Mouse (Mus musculus) spleen, adult 18-20 months (tissue): ENCODE measurements around the gene Olfr1441.

Source experiments
- DNase-seq, 2 experiments: peaks; one replicate each; pipeline ENCODE4 v3.0.0; 2022; ENCODE audit warnings: mixed read lengths in 2 of 2

Olfr1441 gene

DNA sequence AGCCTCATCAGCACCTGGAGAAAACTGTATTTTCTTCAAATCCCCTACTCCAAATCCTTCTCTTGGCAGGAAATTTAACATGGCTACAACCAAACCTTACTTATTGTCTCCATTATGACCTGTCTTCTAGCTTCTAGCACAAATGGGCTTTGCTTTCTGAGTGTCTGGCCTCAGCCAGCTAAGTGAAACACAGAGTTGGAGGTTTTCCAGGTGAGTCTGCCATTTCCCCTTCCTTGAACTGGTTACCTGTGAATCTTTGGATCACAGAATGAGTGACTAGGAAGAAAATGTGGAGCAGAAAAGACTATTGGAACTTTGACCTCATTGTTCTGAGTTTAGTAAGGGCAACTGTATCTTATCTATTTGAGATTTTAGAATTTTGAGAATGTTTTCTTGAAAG, at the start of gene Olfr1441:
TSS of gene Olfr1441 (plus strand) at position 73 of the 400 bp plus-strand sequence.
- no peak for DNase-seq

DNA sequence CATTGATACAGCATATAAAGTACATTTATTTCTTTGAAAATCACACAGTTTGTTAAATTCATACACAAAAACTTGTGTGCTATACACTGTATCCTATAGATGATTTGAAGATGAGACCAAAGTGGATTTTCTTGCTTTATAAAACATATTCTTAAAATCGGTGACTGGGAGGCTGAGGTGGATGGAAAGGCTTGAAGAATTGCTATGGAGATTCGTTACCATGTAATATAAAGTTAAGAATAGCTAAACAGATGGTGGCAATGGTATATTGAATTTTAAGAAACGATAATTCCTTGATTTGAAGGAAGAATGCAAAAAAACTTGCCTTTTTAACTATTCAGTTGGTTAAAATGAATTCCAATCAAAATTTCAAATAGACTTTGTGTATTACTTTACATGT, 44.2 kb upstream of the Olfr1441 start:
- DNase-seq = no peak

DNA sequence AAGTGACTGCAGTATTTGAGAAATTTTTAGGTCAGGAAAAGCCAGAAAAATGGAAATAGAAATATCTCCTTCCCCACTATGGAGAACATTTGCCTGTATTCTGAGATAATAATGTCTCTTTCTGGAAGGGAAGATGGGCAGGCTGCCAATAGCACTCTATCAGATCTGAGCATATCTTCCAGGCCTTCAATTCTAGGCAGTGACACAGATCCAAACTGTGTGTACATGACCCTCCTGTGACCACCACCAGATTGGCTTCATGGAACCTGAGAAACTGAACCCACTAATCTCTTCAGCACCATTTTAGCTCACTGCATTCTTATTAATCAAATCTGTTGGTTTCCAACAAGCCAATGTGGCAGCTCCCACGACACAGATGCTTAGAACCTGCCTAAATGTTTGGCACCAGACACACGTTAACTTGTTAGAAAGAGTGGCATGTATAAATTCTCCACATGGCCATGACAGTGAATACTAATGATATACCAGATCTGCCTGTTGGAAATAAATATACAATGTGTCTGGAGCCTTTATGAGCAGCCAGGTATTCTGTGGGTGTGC, 42.7 kb upstream of the Olfr1441 start:
- DNase-seq = no peak

DNA sequence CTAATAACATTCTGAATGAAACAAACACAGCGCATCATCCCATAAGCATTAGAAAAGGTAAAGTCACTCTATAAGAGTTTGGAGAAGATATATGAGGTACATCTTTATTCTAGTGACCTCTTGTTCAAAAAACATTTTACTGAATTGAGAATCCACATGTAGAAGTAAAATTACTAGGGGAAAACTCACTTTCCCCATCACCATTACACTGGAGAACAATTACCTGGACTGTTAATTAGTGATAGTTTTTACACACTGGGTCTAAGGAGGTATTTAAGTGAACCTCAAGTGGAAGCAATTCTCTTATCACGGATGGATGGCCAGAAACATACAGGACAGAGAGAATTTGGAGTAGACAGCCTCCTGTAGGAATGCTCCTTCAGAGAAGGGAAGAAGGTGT, 30.3 kb upstream of the Olfr1441 start, which contains the start of gene Olfr1440:
TSS of gene Olfr1440 (plus strand) at position 301 of the 400 bp plus-strand sequence.
- DNase-seq = no peak

DNA sequence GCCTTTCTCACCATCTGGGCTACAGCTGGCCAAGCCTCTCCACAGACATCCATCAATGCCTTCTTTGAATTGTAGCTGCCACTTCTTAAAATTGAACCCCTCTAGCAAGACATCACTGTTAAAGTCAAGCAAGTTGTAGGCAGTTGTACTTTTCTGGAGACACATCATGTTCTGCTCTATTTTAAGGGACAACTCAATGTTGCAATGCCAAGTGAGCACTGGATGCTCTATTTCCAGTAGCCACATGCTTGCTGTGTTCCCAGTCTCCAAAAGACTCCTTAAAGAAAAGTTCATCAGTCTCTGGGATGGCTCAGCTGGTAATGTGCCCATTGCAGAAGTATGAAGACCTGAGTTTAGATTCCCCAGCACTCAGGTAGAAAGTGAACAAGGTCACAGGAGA, 3.5 kb upstream of the Olfr1441 start:
- no peak for DNase-seq

DNA sequence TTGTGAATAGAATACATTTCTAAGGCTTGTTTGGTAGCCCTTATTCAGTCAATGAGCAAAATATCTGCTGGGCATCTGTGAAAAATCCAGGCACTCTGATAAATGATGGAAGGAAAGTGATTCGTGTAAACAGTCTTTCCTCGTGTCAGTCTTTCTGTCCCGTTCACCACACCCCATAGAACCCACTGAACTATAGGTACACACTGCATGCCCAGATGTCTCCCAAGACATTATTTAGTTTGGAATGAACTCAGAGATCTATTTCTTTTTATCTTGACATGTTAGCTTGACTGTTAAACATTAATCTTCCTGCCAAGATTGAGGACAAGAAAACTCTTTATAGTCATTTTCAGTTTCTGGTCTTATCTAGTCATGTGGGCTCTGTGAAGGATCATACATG, 1.1 kb downstream of the Olfr1441 start:
- DNase-seq = no peak

DNA sequence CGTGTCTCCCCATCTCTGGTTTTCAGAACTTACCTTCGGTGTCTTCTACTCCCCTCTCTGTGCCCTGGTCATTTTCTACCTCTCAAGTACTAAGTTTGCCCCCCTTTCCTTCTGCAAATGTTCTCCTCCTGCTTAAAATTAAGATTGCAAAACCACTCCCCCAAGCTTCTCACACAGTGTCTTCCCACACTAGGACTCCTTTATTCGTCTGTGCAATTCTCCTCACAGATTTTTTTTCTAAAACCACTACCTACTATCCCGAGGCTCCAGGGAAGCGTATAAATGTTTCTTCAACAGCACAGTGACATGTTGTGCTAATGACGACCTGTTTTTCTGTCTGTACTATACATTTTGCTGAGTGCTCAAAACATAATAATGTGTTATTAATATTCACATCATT, 3.3 kb downstream of the Olfr1441 start:
- DNase-seq = no peak

DNA sequence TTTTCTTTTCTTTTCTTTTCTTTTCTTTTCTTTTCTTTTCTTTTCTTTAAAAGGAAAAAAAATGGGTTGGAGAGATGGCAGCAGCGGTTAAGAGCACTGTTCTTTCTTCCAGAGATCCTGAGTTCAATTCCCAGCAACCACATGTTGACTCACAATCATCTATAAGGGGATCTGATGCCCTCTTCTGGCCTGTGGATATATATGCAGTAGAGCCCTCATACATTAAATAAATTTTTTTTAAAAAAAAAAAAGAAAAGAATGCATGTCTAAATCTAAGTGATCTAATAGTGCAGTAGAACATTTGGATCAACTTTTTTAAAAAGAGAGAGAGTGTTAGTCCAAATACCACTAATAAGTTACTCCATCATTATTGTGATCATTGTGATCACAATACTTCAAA, 4.4 kb downstream of the Olfr1441 start:
- no peak for DNase-seq

DNA sequence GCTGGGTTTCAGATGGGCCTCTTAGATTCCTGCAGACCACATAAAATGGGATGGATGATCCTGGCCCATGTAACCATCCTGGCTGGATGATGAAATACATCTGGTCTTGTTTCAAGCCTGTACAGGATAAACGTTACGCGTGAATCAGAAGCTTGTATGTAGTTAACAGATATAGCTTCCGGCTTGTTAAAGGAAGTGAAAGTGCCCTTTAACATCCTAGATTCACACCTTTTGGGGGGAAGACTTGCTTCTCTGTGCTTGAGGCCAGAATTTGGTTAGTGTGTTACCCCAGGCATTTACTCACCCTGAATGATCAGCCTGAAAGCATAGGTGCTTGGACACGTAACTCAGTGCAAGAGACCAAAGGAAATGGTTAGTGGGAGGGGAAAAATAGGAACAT, 9.9 kb downstream of the Olfr1441 start:
- DNase-seq = no peak

DNA sequence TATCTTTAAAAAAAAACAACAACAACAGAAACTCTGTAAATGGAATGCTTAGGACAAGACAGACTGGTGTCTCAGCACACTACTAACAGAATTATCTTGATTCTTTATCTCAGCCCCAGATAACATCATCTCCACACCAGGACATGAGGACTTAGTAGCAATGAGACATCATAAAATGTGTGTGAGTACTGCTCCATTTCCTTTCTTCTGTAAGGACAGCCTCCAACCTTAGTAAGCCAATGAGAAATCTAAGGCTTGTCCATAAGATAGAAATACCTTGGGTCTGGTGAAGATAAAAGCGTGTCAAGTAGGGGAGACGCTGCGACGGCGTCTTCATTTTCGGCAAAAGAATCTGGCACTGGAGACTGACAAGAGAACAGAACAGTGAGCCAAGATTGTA, 10.4 kb downstream of the Olfr1441 start, which contains the start of gene Pfpl:
TSS of gene Pfpl (plus strand) at position 301 of the 400 bp plus-strand sequence.
- no peak for DNase-seq

DNA sequence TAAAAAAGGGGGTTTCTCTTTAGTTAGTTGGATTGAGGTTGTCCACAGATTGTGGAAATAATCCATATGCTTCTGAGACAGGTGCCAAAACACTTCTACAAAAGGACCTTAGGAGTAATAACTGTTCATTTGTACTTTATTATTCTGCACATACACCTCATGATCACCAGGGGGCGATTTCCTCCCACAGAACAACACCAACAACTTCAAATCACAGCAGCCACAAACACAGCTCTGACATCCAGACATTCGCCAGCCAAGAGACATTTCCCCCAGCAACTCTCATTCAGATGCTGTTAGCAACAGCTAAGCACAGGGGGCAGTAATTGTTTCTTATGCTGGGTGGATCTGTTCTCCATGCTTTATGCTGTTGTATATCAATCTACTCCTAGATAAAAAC, 15.8 kb downstream of the Olfr1441 start:
- DNase-seq = peak in 1 of 2 experiments; percentile 34

DNA sequence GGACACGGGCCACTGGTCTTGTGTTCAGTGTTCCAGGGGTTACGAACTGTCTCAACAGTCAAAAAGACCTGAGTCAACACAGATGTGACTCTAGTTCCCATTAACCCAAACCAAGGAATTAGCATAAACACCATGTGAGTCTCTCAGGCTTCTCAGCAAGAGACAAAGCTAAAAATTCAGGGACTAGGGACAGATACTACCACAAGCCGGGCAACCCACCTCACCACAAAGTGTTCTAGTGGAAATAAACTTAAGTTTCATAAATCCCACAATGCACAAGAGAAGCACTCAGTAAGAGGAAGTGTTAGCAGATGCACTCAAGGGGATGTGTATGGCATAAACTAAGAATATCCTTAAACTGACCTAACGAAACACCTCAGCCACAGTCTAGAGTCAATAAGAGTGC, 17.8 kb downstream of the Olfr1441 start:
- DNase-seq = no peak

DNA sequence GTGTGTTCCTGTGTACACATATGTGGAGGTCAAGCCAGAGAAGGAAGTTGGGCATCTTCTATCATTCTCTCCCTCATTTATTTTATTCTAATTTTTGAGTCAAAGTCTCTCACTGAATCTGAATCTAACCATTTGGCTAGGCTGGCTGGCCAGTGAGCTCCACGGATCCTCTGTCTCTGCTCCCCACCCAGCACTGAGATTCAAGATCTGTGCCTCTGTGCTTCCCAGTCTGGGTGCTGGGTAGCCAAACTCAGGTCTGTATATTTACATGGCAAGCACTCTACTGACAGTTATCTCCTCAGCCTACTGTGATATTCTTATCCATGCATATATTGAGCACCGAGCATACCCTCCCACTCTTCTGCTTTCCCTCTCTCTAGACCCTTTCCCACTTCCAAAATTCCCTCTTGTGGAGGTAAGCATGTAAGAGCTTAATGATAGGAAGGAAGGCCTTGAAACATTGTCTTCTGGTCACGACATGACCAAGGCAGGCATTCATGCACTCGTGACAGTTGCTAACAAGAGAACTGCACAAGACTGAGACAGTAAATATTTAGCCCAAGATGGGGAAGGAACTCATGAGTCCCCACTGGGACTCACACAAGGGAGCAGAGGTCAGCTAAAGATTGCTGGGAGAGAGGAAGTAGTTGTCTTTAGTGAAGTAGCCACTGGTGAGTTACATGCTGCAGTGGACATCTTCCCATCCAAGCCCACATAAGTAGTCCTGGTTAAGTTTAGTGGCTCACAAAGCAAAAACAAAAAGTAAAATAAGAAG, 18.7 kb downstream of the Olfr1441 start:
- DNase-seq = no peak

DNA sequence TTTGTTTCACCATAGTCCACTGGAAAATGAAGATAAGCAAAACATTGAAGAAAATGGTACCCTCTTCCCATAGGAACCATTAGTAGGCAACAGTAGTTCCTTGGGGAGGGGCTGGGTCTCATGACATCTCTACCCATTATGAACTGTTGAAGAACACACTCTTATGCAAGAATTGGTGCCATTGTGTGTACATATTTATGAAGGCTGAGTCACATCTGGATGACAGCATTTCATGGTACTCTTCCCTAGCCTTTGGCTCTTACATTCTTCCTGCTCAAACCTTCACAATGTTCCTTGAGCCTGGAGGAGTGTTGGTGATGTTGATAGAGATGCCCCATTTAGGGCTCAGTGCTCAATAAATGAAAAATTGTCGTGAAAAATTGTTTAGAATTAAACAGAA, 22.3 kb downstream of the Olfr1441 start:
- no peak for DNase-seq

DNA sequence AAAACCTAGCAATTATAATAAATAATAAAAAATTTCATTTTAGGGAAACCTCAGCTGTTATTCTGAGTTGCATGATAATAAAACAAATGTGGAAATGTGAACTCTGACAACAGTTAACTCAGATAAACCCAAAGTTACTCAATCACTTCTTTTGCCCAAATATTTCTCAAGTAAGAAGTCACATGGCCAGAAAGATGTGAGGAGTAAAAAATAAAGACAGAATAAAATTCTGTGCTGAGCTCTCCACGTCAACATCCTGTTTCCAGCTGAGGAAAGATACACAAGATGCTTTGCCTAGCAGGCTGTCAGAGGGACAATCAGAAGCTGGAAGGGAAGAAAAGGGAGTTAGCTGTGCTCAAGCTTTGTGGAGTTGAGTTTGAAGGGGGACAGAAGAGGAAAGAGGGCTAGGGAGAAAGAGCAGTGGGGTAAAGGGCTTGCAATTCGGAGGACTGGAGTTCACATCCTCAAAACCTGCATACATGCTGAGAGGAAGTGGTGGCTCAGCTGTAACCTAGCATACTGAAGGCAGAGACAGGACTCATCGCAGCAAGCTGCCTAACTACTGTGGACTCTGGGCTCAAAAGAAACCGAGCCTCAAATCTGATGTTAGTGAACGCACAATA, 23.0 kb downstream of the Olfr1441 start:
- DNase-seq = peak in 1 of 2 experiments; percentile 28

DNA sequence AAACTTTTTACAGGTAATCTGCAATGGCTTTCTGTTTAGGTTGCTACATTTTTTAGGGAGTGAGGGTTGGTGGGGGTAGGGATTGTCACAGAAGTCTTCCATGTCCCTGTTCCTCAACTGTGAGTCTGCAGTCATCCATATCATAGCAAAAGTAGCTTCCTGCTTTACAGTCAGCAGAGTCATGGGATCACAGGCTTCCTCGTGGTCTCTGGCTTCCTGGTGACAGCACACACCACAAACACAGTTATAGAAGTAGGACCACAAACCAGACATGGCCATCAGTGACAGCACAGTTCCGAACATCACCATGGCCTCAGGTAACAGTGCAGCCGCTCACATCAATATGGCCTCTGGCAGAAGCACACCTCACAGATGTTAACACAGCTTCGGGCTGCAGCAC, 25.3 kb downstream of the Olfr1441 start:
- no peak for DNase-seq

DNA sequence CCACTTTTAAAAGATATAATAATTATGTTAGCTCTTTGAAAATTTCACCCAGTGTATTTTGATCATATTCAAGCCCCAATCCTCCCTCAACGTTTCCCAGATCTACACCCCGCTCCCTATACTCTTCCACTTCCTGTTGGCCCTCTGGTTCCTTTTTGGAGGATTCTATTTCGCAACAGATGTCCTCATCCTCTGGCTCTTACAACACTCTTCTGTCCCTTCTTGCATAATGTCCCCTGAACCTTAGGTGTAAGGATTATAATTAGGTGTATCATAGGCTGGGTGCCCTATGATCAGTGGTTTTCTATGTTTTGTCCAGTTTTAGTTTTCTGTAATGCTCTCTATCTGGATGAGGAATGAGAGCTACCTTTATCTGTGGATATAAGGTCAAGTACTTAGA, 27.8 kb downstream of the Olfr1441 start:
- no peak for DNase-seq

DNA sequence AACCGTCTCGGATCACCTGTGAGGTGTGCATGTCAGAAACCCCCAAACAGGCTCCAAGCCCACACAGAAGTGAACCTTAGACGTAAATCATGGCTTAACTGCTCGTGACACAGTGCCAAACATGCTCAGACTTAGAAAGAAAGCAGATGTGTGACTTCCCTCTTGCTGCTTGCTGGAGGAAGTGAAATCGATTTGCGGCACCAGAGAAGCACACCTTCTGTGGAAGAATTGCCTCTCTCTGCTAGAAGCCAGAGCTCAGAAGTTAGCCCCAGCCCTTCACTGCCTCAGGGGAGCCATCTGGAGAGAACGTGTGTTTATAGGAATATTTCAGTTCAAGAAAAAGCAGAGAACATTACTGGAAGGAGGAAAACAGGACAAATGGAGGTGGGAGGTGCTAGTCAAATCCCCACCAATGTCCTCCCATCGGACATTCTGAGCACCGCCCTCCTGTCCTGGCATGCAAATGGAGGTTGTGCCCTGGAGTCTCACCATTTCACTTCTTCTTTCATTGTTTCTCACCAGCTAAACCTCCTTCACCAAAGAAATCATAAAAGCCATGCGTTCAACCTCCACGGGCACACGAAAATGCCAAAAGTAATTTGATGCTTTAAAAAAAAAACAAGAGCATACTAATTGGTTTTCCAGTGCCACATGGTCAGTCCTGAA, 40.3 kb downstream of the Olfr1441 start:
- peak; percentile 55 to 60 for DNase-seq

DNA sequence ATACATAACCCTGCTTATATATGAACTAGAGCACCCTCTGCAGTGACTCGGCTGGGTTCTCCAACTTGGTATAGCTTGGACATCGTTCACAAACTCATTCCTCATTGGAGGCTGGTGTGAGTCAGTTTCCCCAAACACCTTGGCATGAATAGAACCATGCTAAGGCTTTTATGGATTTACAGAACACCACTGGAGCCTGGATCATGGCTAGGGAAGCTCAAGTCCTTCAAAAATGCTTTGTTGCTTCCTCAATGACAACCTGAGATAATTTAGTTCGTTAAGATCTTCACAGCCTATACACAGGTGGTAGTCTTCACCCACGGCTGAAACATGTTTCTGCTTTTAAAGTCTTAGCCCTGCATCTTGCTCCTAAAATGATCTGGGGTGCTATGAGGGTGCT, 42.3 kb downstream of the Olfr1441 start:
- no peak for DNase-seq

DNA sequence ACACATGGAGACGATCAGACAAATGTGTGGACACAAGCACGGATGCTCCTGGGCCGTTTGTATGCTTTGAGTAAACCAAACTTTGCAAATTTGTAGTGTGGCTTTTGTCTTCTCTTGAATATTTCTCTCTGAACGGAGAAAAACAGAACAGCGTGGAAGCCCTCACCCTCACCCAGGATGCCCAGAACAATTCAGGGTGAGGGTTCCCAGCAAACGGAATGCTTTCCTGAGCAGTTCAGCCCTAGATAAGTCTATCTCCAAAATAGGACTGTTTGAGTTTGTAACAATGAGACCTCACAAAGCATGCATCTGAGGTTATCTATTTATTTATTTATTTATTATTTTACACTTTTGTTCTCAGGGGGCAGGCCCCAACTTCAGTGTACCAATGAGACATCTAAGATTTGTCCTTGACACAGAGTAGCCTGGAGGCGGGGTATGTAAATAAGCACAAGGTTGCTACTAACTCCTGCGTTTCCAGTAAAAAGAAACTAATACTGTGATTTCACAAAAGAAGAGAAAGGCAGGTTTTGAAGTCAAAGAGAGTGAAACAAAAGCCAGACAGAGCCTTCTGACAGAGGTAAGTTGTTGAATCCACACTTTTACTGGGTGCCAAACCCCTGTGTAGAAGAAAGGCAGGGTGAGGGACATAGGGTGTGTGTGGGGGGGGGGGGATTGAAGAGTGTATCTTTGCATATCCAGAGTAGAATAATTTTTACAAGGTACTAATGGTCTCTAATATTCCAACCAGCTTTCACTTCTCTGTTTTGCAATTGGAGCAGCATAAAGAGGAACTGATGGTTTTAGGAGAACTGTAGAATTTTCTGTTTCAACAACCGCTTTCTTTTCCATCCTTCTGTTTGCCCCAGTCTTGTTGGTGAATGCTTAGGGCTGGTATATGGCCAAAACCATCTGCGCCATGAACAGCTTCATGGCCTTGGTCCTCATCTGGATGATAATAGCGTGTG, 43.3 kb downstream of the Olfr1441 start, which contains the start of gene Mpeg1:
TSS of gene Mpeg1 (plus strand) at position 498 of the 968 bp plus-strand sequence.
- peak in 1 of 2 experiments; percentile 5 for DNase-seq

DNA sequence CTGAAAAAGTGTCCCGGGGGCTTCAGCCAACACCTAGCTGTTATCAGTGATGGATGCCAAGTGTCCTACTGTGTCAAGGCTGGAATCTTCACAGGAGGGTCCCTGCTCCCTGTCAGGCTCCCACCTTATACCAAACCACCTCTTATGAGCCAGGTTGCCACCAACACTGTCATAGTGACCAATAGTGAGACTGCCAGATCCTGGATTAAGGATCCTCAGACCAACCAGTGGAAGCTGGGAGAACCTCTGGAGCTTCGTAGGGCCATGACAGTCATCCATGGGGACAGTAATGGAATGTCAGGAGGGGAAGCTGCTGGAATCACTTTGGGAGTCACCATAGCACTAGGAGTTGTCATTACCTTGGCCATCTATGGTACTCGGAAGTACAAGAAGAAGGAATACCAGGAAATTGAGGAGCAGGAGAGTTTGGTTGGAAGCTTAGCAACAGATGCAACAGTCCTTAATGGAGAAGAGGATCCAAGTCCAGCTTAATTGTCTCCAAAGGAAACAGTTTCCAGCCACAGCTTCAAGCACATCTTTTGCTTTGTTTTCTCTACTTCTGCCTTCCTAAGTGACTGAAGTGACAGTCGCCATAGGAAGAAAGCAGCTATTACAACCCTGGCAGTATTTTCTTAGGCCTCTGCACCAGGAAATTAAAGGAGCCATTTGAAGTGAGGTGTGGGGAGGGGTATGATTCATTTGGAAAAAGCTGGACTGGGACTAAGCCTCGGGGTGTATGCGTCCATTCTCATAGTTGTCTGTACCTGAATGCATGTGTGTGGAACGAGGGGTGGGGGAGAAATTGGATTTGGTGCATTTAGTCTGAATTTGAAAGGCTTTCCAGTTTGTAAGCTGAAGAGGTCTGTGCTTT, 45.9 kb downstream of the Olfr1441 start:
- DNase-seq = peak in 1 of 2 experiments; percentile 7
